Mouse (Mus musculus) yolk sac, embryonic 10.5 days (tissue): ENCODE results near the gene Cacfd1.
A peak's percentile ranks its signal among the peaks of the same experiment; 100 is the strongest.

Experiments
- DNase-seq: peaks from one replicate; pipeline ENCODE4 v3.0.0-alpha.2; 2017; ENCODE audit warnings: low spot score

The Cacfd1 gene

GRCm38 (mm10) chr2:27026857-27027617, 17.3 kb downstream of the Cacfd1 start:
- DNase-seq: no peak

GRCm38 (mm10) chr2:27027618-27028436, 18.1 kb downstream of the Cacfd1 start, which contains the start of gene Slc2a6:
Gene Slc2a6, minus strand, starts transcription at chr2:27027998.
- peak; percentile 81 for DNase-seq

DNA sequence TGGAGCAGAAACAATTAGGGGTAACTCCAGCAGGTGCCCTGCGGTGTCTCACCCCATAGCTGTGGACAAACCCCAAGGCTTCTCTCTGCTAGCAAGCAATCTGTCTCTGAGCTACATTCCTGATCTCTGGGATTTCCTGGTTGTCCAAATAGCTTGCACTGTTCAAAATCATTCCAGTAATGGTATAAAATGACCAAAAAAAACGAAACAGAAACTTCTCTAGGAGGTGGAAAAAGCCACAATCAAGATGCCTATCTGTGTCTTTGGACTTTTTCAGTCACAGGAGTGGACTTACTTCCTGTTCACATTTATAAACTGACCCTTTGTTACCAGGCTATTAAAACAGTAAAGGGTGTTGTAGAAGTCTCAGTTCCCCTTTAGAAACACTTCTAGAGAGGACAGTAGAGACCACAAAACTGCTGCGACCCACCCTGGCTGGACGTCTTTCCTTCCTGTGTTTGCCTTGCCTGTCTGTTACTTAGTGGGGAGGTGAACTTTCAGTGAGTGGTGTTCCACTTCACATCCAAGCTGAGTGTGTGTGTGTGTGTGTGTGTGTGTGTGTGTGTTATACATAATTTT, 18.8 kb downstream of the Cacfd1 start:
- DNase-seq: no peak

DNA sequence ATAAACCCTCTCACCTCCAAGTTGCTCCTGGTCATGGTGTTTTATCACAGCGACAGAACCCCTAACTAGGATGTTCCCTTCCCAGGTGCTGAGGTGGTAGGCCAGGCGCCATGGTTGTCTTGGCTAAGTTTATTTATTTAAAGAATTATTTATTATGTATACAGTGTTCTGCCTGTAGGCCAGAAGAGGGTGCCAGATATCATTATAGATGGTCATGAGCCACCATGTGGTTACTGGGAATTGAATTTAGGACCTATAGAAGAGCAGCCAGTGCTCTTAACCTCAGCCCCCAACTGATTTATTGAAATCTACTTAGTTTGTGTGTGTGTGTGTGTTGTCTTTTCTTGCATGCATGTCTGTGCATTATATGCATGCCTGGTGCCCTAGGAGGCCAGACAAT, 22.6 kb downstream of the Cacfd1 start:
- DNase-seq: no peak

DNA sequence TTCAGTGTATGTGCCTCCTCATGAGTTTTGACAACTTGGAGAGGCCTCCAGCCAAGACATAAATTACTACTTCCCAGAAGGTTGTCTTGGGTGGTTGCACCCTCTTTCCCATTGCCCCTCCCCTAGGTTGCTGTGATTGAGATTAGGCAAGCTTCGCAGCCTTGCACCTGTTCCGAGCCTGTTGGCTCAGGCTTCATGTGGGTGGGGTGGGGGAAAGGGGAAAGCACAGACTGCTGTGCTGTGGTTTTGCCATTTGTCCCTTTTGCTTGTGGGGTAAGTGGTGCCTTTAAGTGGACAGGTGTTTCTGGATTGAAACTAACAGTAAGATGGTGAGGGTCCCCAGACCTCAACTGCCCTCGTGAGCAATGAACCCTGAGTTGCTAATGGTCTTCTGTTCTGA, 26.3 kb downstream of the Cacfd1 start:
- no peak for DNase-seq

GRCm38 (mm10) chr2:27037008-27037407, 27.3 kb downstream of the Cacfd1 start:
- no peak for DNase-seq

GRCm38 (mm10) chr2:27038596-27038995, 28.9 kb downstream of the Cacfd1 start:
- DNase-seq: no peak

GRCm38 (mm10) chr2:27039286-27039685, 29.6 kb downstream of the Cacfd1 start:
- DNase-seq: no peak

DNA sequence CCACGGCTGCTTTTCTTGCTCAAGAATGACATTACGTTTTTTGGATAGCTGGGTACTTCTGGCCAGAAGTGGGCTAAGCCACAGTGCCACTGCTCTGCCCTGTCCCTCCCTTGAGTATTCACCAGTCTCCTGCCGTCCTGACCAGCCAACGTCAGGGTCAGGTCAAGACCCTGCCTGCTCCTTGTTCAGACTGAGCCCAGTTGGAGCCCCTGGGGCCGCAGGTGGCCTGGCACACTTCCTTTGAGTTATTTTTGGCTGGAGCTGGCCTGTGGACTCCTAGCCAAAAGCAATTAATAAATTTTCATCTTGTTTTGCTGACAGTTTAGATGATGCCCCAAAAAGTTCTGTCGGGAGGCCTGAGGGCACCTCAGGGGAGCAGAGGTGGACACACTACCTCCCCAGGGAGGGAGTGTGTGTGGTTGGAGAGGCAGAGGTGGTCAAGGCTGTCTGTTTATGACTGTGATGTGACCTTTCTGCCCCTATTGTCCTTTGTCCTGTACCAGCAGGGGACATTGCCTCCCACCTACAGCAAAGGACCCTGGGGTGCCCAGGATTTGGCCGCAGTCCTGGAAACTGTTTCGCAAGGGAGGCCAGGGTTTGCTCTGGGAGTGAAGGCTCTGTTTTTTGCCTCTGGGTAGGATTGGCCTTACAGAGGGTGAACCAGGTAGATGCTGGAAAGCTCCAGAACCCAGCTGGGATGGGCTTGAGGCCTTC, 32.6 kb downstream of the Cacfd1 start:
- DNase-seq: no peak

- DNase-seq: peak; percentile 55
Observed at GRCm38 (mm10) chr2:27043461-27043860, 33.7 kb downstream of the Cacfd1 start.

GRCm38 (mm10) chr2:27044166-27044565, 34.4 kb downstream of the Cacfd1 start:
- no peak for DNase-seq

- no peak for DNase-seq
Observed at GRCm38 (mm10) chr2:27044641-27045040, 34.9 kb downstream of the Cacfd1 start.

GRCm38 (mm10) chr2:27045979-27046770, 36.4 kb downstream of the Cacfd1 start:
- no peak for DNase-seq

DNA sequence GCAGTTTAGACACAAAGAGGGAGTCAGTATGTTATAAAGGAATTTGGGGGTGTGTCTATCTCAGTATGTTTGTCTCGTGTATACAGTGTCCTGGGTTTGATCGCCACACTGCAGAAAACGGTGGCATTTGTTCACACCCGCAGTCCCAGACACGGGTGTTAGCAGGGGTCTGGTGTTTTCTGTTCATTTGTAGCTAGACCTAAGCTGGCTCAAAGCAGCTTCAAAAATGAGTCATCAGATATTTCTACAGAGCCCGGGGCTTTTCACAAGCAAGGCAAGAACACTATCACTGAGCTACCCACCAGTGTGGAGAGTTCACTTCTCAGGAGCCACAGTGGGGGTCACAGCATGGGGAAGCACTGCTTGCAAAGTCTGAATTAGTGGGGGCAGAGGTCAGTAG, 39.7 kb downstream of the Cacfd1 start:
- DNase-seq: no peak

DNA sequence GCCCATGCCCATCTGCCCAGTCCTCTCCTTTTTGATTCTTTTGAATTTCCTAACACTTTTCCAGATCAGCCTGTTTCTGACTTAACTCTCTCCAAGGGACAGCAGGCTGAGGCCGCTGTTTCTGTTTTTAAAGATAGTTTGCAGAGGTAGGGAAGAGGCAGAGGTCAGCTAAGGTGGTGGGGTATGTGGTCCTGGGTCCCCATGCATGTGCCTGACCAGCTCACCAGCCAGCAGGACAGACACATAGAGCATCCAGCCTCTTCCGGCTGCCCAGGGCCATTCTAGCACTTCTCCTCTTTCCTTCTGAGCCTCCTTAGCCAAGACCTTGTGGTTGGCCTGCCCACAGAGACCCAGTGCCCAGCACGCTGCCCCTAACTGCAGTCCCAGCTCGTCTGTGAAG, 48.5 kb downstream of the Cacfd1 start:
- DNase-seq: no peak

DNA sequence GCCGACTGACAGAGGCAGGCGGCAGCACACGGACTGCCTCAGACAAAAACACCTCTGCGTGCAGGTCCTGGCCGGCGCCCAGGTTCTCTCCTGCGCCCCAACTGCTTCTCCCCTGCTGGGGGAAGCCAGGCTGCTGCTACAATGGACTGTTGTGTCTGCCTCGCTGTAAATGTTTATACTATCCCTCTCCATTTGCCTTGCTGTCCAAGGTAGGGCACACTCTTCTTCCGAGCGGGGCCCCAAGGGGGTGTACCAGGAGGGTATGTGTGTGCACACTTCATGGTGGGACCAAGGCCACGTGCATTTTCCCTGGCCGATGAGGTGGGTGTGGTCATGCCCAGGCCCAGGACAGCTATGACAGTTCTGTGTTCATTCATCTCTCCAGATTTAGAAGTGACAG, 49.0 kb downstream of the Cacfd1 start:
- DNase-seq: no peak

DNA sequence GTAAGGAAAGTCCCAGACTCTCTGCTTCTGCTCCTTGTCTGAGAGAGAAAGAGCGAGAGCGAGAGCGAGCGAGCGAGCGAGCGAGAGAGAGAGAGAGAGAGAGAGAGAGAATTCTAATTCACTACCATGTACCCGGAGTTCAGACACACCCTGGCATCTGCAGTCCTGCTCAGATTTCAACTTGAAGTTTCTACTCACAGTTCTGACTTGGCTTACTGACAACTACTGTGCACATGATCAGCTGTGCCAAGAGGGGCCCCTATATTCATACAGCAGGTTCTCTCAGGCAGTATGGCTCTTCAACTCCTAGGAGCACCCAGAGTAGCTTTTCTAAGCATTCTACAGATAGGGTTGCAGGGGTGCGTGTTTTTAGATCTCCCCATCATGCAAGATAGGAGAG, 49.5 kb downstream of the Cacfd1 start:
- no peak for DNase-seq

DNA sequence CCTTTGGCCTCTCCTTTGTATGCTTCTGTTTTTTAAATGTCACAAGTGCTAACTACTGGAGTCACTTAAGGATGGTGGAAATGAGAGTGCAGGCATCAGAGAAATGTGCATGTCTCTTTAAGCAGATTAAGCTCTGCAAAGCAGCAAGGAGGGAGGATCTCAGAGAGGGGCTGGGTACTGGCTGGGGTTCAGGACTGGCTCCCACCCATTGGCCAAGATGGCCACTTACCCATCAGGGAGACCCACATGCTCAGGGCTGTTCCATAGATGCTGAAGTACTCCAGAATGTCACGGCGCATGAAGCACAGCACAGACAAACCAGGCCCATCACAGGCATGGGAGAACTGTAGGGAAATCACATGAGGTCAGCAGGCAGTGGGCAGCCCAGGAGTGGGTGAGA, 57.4 kb downstream of the Cacfd1 start:
- DNase-seq: no peak

DNA sequence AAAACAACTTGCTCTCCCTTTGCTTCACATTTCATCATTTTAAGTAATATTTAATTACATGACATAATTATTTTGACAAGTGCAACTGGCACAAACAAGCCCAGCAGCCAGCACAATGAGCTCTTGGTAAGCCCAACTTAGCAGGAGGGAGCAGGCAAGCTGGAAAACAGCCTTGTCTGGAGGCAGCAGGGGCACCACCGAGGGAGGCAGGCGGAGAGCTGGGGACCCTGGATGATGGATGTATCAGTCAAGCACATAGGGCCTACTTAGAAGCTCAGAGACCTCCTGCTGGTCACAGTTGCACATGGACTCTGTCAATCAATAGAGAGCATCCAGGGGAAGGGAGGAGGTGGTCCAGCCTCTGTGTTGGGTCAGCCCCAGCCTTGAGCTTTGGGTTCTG, 58.3 kb downstream of the Cacfd1 start:
- DNase-seq: no peak

DNA sequence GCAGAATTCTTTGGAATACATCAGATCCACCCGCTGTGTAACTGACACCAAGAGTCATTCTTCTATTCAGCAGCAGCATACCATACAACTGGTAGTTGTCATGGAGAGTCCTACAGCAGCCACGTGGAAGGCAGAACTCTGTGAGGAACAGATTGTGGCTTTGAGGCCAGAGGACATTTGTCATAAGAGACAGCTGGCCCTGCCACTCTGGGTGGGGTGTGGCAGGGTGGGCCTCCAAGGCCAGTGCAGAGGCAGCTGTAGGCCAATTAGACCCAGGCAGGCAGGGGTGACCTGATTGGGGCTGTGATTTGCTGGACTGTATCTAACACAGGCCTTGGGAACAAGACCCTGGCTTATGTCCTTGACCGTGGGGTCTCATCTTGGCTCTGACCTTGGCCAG, 59.9 kb downstream of the Cacfd1 start:
- no peak for DNase-seq

GRCm38 (mm10) chr2:27070247-27070813, 60.6 kb downstream of the Cacfd1 start:
- no peak for DNase-seq
